Mouse (Mus musculus) granulocyte monocyte progenitor cell, adult 5-6 weeks (primary cell): Measurements from ENCODE around the gene Ntmt1. TPM values are rescaled to one million over a fixed set of nuclear protein-coding genes. Genes with fewer than 3 reads are reported as not detected.

ENCODE experiments used
- ATAC-seq: replicated peaks from 2 replicates; pipeline ENCODE4 v1.8.0; 2016; ENCODE audit warnings: mild to moderate bottlenecking, moderate TSS enrichment, inconsistent platforms; ENCODE audit not compliant: poor library complexity, severe bottlenecking
- total RNA-seq, 2 experiments: library from RNA; stranded (forward) in 1 of 2; stranded (reverse) in 1 of 2; fragments of 200-712, 200-1000 nt in 1 of 2; fragments of >200 nt in 1 of 2; fragmentation: Nextera tagmentation in 1 of 2; gene quantifications; 2 replicates each; pipeline ENCODE4 v1.2.3; 2014 to 2017

Gene Ntmt1
- total RNA-seq (2014; fragmentation: Nextera tagmentation) (20.2 and 26.8 TPM in 2 replicates), total RNA-seq (2017) (16.2 and 18.6 TPM in 2 replicates)

DNA sequence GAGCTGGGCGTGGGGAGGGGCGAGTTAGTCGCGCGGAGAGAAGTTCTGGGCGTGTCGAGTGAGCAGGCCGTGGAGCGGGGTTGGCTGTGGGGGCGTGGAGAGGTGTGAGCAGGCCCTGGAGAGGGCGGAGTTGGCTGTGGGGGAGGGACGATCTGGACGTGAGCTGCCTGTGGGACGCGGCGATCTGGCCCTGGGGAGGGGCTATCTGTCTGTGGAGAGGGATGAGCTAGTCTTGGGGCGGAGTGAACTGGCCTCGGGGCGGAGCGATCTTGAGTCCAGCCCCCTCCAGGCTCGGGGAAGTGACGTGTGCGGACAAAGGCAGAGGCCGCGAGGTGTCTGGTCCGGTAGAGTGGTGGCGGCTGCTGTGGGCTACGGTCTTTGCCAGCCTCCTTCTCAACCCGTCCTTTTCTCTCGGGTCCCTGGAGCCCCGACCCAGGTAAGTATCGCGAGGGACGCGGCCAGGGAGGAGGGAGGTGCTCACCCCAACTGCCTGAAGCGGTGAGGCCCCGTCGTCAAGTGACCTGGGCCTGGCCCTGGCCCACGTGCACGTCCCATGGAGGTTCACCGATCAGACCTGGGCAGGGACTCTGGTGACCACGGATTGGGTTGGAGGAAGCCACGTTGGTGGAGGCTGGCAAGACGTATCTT is at the start of gene Ntmt1:
Gene Ntmt1 (plus strand): TSS at position 179 of the 648 bp plus-strand sequence.
- ATAC-seq, result peak; percentile 97

DNA sequence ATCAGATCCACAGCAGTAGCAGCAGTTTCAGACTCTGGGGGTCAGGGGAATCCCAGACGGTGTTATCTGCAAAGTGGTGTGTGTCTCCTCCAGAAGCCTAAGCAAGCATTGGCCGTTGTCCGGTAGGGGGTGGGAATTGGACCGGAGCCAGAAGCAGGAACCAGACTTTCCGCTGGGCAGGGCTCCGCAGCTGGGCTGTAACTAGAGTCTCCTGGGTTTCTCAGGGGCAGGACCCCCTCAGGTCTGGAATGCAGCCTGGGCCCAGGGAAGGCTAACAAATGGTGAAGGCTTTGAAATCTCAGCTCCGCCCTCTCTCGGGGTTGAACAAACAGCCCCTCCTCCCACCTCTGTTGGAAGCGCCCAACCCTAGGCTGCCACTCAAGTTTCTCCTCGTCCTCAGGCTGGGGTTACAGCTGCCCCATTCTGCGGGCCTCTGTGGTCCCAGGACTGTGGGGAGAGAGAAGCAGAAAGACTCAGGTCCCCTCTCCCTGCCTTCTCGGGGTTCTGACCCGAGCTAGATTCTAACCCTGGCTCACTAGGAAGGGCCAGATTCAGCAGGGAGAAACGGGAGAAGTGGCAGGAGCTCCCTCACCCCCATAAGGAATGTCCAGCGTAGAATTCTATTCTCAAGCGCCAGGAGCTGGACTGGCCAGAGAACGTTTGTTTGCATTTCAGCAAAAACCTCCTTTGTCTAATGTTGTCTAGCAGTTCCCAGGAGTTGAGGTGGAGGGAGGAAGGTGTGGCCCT is 49.1 kb upstream of the Ntmt1 start:
- ATAC-seq, result no peak

DNA sequence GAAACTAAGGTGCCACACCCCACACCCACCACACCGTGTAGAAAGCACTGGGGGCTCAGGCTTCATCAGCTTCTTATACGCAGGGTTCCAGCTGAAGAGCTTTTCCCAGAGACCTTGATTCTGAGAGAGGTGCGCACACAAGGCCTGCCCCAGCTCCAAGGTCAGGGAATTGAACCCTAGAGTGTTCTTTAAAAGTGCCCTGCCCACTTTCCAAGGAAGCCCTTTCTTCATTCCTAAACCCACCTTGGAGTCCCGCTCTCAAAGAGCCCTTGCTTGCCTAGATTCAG is 48.6 kb upstream of the Ntmt1 start:
- no peak for ATAC-seq

DNA sequence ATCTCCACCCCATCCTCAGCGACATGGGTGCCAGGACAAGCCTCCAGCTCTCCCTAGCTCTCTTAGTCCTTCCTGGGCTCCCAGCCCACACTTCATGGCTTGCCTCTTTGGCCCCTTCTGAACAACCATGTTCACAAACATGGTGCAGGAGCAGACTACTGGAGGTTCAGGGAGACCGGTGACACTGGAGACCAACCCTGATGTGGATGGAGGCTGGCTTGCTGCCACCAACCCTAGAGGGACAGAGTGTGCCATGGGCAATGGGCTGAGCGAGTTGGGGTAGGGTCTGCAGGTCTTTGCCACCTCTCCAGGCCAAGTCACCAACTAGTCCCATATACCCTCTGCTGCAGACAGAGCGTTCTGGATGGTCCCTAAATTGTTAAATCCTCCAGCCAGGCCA is 48.2 kb upstream of the Ntmt1 start:
- no peak for ATAC-seq

- ATAC-seq, result no peak
Observed at GRCm38 (mm10) chr2:30759858-30760547, 47.6 kb upstream of the Ntmt1 start.

- ATAC-seq, result no peak
Observed at GRCm38 (mm10) chr2:30760706-30761105, 46.9 kb upstream of the Ntmt1 start.

GRCm38 (mm10) chr2:30766446-30766845 is 41.2 kb upstream of the Ntmt1 start:
- ATAC-seq, result no peak

DNA sequence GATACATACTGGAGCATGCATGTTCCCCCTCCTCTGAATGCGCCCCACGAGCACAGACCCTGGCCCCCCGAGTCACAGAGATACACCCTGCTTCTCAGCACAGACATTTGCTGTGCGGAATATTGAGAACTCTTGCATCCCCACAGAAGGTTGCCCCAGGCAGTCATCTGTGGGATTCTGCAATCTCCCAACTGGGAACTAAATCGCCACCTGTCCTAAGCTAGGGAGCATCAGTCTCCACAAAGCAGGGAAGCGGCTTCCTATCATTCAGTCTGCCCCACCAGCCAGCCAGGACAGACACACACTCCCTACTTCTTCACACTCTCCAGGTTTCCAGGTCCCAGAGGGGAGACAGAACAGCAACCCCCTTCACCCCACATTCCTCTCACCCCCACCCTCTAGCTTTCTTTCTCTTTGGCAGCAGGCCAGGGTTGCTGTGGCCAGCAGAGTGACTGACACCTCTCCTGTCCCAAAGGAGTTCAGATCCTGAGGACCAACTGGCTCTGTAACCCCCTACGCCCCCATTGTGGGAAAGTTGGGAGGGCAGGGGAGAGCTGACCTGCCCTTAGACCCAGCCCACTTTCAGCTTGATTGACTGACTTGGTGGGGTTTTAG is 39.9 kb upstream of the Ntmt1 start:
- no peak for ATAC-seq

DNA sequence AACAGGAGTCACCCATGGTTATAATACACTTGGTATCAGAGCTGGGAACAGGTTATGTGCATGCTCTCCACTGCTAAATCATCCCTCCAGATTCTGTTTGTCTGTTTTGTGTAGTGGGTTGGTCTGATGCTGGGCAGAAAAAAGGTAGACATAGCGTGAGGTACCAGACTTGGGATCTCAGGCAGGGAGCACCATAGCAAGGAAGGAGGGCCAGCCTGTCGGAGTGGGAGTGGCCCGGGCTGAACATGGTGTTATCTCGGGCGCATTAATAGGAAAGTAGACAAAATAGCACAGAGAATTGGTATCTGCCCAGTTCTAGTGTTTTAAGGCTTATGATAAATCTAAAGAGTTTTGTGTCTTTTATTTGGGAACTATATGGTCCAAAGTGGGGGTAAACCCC is 39.1 kb upstream of the Ntmt1 start:
- ATAC-seq, result no peak

- peak; percentile 54; the same call in 1 of the 2 replicates for ATAC-seq
Observed at GRCm38 (mm10) chr2:30769187-30769586, 38.4 kb upstream of the Ntmt1 start.

DNA sequence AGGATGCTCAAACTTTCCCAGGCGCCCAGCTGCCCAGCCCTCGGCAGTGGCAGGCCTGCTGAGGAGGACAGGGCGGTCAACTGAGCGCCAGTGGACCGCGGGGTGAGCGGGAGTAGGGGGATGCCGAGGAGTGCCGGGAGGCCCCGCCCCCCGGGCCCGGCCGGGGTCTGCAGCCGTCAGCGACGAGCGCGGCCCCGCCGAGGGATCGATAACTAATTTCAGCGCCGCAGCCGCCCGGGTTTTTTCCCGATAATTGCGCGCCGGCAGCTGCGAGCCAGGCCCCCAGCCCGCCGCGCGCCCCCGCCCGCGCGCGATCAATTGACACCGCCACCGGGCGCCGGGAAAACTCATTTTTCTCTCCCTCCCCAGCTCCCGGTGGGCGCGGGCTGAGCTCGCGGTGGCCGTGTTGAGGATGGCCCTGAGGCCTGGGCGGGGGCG is 36.2 kb upstream of the Ntmt1 start:
- peak; percentile 9; the same call in 1 of the 2 replicates for ATAC-seq

DNA sequence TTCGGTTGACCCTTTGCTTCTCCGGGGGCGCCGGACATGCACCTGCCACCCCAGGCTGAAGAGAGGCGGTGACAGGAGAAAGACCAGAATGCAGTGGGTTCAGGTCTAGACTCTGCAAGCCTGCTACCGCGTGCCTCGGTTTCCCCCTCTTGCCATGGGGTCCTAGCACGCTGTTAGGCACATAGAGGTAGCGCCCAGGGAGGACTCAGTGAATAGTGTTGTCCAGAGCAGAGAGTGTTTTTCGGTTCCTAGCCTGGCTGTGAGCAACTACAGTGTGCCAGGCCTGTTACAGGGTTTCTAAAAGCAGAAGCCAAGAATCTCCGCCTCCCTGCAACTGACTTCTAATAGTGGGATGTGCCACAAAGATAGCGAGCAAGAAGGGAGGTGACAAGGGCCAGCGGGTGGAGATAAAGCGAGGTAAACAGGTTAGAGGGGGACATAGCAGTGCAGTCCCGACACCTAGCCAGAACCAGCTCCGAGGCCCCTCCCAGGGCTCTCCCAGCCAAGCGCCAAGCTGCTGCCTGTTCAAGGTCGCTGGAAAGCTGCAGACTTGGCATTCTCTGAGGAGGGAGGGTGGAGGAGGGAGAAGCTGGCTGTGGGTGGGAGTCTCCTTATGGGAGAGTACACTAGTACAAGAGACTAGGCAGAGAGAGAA is 35.7 kb upstream of the Ntmt1 start:
- peak; percentile 57 for ATAC-seq

- no peak for ATAC-seq
Observed at GRCm38 (mm10) chr2:30772581-30773312, 34.9 kb upstream of the Ntmt1 start.

- no peak for ATAC-seq
Observed at GRCm38 (mm10) chr2:30773313-30774005, 34.2 kb upstream of the Ntmt1 start.

- no peak for ATAC-seq
Observed at GRCm38 (mm10) chr2:30775955-30776354, 31.7 kb upstream of the Ntmt1 start.

- ATAC-seq, result no peak
Observed at GRCm38 (mm10) chr2:30777266-30777665, 30.4 kb upstream of the Ntmt1 start.

DNA sequence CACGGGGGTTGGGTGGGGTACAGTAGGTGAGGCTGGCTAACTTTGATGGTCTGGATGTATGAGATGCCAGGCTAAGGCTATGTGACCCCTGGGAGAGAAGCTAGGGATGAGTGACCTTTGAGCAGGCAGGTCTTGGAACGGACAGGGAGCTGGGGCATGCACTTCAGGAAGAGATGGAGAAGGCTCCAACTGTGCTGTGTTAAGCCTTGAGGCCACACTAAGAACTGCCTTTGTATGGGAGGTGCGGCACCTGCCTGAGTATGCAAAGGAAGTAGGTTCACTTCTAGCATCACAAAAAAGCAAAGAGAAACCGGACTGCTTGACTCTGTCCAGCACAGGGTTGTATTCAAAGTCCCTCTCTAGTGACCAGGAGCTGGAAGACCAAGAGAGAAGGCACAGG is 29.4 kb upstream of the Ntmt1 start:
- no peak for ATAC-seq

DNA sequence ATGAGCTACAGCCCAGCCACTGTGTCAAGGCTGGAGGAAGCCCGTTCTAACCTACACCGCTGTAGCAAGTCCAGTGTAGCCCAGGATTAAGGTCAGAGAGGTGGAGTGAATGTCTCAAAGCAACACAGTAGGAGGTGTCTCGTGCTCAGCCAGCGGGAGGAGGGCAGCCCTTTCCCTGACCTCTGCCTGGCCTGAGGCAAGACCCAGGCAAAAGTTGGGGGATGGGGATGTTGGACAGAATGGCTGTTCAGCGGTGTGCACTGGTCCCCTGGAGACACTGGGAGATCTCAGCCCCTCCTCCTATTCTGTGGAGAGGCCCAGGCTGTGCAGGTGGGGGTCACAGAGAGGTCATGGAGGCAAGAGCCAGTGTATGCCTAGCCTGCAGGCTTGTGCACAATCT is 28.4 kb upstream of the Ntmt1 start:
- ATAC-seq, result no peak
